In the genomic region with DNA sequence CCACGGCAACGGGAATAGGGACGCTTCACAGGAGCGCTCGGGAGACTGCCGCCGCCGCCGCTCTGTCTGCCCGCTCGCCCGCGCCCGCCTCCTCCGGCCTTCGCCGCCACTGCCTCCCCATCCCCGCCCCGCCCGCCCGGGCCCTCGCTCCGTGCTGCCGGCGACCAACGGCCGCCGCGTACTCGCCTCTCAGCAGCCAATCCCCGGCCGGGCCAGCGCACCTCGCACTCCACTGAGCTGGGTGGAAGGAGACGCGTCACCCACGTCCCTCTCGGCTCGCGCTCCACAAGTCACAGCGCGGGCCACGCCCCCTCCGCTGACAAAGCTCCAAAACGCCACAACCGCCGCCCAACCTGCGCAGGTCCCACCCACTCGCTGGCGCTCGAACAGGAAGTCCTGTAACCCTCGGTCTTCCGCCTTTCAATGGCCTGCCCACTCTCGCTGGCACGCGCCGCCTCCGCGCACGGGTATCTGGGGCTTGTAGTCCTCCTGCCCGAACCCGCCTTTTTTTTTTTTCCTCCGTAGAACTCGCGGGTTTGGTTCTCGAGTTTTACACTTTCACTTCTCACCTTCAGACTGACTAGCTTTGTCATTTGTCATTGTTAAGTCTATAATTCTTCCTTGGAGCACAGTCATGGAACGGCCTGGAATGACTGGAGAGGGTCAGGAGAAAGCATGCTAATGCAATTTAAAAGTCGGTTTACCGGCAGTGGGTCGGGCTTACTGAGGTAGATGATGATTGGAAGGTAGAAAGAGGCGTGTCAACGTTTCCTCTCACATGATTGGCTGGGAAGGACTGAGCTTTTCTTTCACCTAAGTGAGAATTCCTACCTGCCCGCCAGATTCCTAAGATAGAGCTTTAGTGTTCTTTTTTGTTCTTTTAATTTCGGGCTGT, we compare ENCODE assay signal across 7 mouse cellular contexts. TPM values are rescaled to one million over a fixed set of nuclear protein-coding genes. Genes with fewer than 3 reads are reported as not detected.
A peak's percentile ranks its signal among the peaks of the same experiment; 100 is the strongest.
DNase-seq lines count a peak whose midpoint lies in the region; ATAC-seq lines count a peak whose summit lies in the region.

A gene (minus strand): TSS at position 130 of the 895 bp plus-strand sequence.

- H3K27ac ChIP-seq in embryonic facial prominence, embryonic 12.5 days: peak within 1 kb of the TSS; percentile 98
- peak within 1 kb of the TSS; percentile 95 for H3K27ac ChIP-seq in limb, embryonic 11.5 days (replicated peaks; ENCODE audit: low read depth, low read length)
- H3K27ac ChIP-seq in midbrain, embryonic 14.5 days (replicated peaks; ENCODE audit: low read depth, low read length): peak within 1 kb of the TSS; percentile 98

- no peaks in the 10 kb centered on the region for H3K27me3 ChIP-seq in embryonic facial prominence, embryonic 12.5 days
- H3K27me3 ChIP-seq in limb, embryonic 11.5 days (ENCODE audit: control insufficient read depth, insufficient read depth, low read length): no peaks in the 10 kb centered on the region
- no peaks in the 10 kb centered on the region for H3K27me3 ChIP-seq in midbrain, embryonic 14.5 days (ENCODE audit: control insufficient read depth, insufficient read depth, low read length)

- H3K4me2 ChIP-seq in embryonic facial prominence, embryonic 12.5 days (replicated peaks): peak within 1 kb of the TSS; percentile 76
- peak within 1 kb of the TSS; percentile 86 for H3K4me2 ChIP-seq in limb, embryonic 11.5 days (ENCODE audit: low read depth, severe bottlenecking)
- peak within 1 kb of the TSS; percentile 90 for H3K4me2 ChIP-seq in midbrain, embryonic 14.5 days (ENCODE audit: low read length)

- peak within 1 kb of the TSS; percentile 89 for H3K4me3 ChIP-seq in embryonic facial prominence, embryonic 12.5 days
- H3K4me3 ChIP-seq in limb, embryonic 11.5 days (ENCODE audit: low read depth, low read length): peak within 1 kb of the TSS; percentile 92
- peak within 1 kb of the TSS; percentile 82 for H3K4me3 ChIP-seq in midbrain, embryonic 14.5 days (replicated peaks; ENCODE audit: low read depth, low read length)

- peak; percentile 99 for DNase-seq in adrenal gland, postnatal 25 days
- DNase-seq in heart, adult 11 months: peak; percentile 100
- peak; percentile 99 for DNase-seq in kidney, adult 18-20 months
- peak; percentile 99 for DNase-seq in limb, embryonic 11.5 days (ENCODE audit: low spot score)
- DNase-seq in midbrain, embryonic 14.5 days: peak; percentile 100
- peak; percentile 97 to 100 for DNase-seq in spleen, adult 18-20 months

- H3K9ac ChIP-seq in embryonic facial prominence, embryonic 12.5 days: peak within 1 kb of the TSS; percentile 88
- H3K9ac ChIP-seq in limb, embryonic 11.5 days (ENCODE audit: low read length): peak within 1 kb of the TSS; percentile 93
- peak within 1 kb of the TSS; percentile 91 for H3K9ac ChIP-seq in midbrain, embryonic 14.5 days (replicated peaks; ENCODE audit: low read length)

- no peaks in the 10 kb centered on the region for H3K9me3 ChIP-seq in embryonic facial prominence, embryonic 12.5 days
- no peaks in the 10 kb centered on the region for H3K9me3 ChIP-seq in limb, embryonic 11.5 days (ENCODE audit: control insufficient read depth, low read length)
- H3K9me3 ChIP-seq in midbrain, embryonic 14.5 days (ENCODE audit: control insufficient read depth, low read length): no peaks in the 10 kb centered on the region

- peak; percentile 99 for ATAC-seq in embryonic facial prominence, embryonic 12.5 days (ENCODE audit: insufficient number of reproducible peaks, insufficient read depth, low FRiP score, low TSS enrichment)
- ATAC-seq in limb, embryonic 11.5 days (ENCODE audit: insufficient number of reproducible peaks, low FRiP score, low TSS enrichment, low read depth): peak; percentile 100
- peak; percentile 98 for ATAC-seq in midbrain, embryonic 14.5 days (ENCODE audit: low FRiP score, low TSS enrichment)

- no peaks in the 10 kb centered on the region for H3K36me3 ChIP-seq in embryonic facial prominence, embryonic 12.5 days
- H3K36me3 ChIP-seq in limb, embryonic 11.5 days (ENCODE audit: control insufficient read depth, insufficient read depth, low read length): no peaks in the 10 kb centered on the region
- H3K36me3 ChIP-seq in midbrain, embryonic 14.5 days (ENCODE audit: control insufficient read depth, insufficient read depth, low read length): no peaks in the 10 kb centered on the region

- WGBS in embryonic facial prominence, embryonic 12.5 days: under 1% methylated on average over 73 of the region's 74 CpGs
- under 1% methylated on average over 51 of the region's 74 CpGs for WGBS in limb, embryonic 11.5 days
- under 1% methylated on average over 66 of the region's 74 CpGs for WGBS in midbrain, embryonic 14.5 days

- H3K4me1 ChIP-seq in embryonic facial prominence, embryonic 12.5 days: peaks cover 25% of the 10 kb centered on the region
- peaks cover 6% of the 10 kb centered on the region for H3K4me1 ChIP-seq in limb, embryonic 11.5 days (ENCODE audit: control insufficient read depth, insufficient read depth, low read length)
- H3K4me1 ChIP-seq in midbrain, embryonic 14.5 days (ENCODE audit: control insufficient read depth, insufficient read depth, low read length): peaks cover 26% of the 10 kb centered on the region

RNA-seq across cellular contexts. Expression of the gene that starts here (rescaled TPM):
- 42.4 and 46.8 TPM in 2 replicates for total RNA-seq in adrenal gland, postnatal 25 days (2021)
- 40.3 and 44.9 TPM in 2 replicates for polyA plus RNA-seq in embryonic facial prominence, embryonic 12.5 days (2016; fragmentation: Nextera tagmentation; extraction: Ambion mirVana)
- 32.3 and 42.3 TPM in 2 replicates for polyA plus RNA-seq in limb, embryonic 11.5 days (2014; fragmentation: Nextera tagmentation; extraction: Ambion mirVana)
- polyA plus RNA-seq in midbrain, embryonic 14.5 days (2014; fragmentation: Nextera tagmentation; extraction: Ambion mirVana): 27.2 and 27.8 TPM in 2 replicates

Comparison
In these comparisons a context has a peak if more than half of its experiments do, and no peak if none do; other contexts are left out.
1. Peak in every context shown above with its lines: DNase-seq, ATAC-seq, H3K4me3 ChIP-seq and H3K27ac ChIP-seq.